Mouse (Mus musculus): ENCODE data around the gene Oxsm. TPM values are rescaled to one million over a fixed set of nuclear protein-coding genes. Genes with fewer than 3 reads are reported as not detected.

Oxsm gene
- polyA plus RNA-seq, 1 experiment, result 0.10 TPM

DNA sequence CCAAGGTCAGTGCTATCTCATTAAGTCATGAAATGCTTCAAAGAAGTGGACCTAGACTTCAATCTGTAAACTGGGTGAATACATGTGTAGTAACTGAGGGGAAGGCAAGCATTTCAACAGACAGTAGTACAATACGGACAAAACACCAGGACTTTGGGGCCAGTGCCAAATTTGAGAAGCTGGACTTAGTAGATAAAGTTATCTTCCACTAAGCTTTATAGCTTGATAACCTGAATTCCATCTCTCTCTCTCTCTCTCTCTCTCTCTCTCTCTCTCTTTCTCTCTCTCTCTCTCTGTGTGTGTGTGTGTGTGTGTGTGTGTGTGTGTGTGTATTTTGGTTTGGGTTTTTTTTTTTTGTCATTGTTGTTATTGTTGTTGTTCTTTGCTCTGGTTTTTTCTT lies 4.5 kb downstream of the Oxsm start:
- peaks cover 27% of the 10 kb centered on the region for H3K36me3 ChIP-seq (ENCODE audit: control insufficient read depth)
- H3K4me3 ChIP-seq (replicated peaks), result peak overlapping the region; percentile 45
- H3K9me3 ChIP-seq (ENCODE audit: control insufficient read depth, low read length), result no peaks in the 10 kb centered on the region
- TF ChIP-seq TAL1 (IDR thresholded peaks at IDR 0.05; ENCODE audit: low read length), result peak; percentile 40; the same call in 1 of the 3 replicates
- no peak for TF ChIP-seq GATA1 (IDR thresholded peaks at IDR 0.05; ENCODE audit: low read length)
- peaks cover 72% of the 10 kb centered on the region for H3K4me1 ChIP-seq (ENCODE audit: control insufficient read depth)
- H3K27me3 ChIP-seq (ENCODE audit: control insufficient read depth), result no peaks in the 10 kb centered on the region

DNA sequence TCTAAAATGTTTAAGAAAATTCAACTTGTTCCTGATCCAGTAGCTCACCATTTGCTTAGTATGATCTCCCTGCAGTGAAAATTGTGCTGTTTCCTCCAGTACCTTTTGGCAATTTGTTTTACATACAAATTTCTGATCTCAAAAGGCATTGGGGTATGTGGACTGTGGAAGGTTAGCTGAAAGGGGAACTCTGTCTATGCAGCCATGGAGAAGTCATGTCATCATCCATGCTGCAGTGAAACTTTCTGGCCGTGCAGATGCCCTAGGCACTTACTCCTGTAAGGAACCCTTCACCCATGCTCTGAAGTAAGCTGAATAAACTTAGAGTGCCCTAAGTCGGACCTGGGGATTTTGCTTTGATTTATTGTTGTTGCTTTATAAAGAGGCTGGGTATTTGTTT lies 5.2 kb downstream of the Oxsm start:
- Histone ChIP-seq H3K27me3 (ENCODE audit: control insufficient read depth) (no peaks in the 10 kb centered on the region), H3K4me1 (ENCODE audit: control insufficient read depth) (peaks cover 72% of the 10 kb centered on the region), H3K4me3 (replicated peaks) (peak overlapping the region; percentile 93), H3K36me3 (ENCODE audit: control insufficient read depth) (peaks cover 28% of the 10 kb centered on the region), H3K9me3 (ENCODE audit: control insufficient read depth, low read length) (no peaks in the 10 kb centered on the region)
- TF ChIP-seq TAL1 (IDR thresholded peaks at IDR 0.05; ENCODE audit: low read length), result no peak
- TF ChIP-seq GATA1 (IDR thresholded peaks at IDR 0.05; ENCODE audit: low read length), result no peak

DNA sequence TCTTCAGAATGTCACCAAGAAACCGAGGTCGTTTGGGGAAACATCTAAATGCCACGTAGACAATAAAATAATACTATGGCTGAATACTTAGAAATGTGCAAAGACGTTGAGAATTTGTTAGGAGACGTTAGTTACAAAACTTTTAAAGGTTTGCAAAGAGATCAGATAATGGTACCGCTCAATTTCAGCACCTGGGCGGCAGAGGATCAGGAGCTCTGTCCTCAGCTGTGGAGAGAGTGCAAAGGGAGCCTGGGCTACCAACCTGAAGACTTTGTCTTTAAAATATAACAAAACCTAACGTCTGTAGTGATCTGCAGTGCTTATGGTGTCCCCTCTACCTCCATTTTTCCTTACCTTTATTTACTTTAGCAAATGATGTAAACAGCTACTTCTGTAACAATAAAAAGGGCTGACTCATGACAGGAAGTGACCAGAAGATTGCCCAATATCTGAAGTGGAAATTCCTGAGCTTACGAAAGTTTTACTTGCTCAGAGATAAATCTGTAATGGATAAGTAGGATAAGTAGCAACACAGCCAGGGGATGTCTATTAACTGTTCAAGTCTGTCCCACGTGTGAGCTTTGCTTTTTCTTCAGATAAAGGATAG lies 5.9 kb downstream of the Oxsm start:
- no peak for TF ChIP-seq TAL1 (IDR thresholded peaks at IDR 0.05; ENCODE audit: low read length)
- TF ChIP-seq GATA1 (IDR thresholded peaks at IDR 0.05; ENCODE audit: low read length), result peak; percentile 85

DNA sequence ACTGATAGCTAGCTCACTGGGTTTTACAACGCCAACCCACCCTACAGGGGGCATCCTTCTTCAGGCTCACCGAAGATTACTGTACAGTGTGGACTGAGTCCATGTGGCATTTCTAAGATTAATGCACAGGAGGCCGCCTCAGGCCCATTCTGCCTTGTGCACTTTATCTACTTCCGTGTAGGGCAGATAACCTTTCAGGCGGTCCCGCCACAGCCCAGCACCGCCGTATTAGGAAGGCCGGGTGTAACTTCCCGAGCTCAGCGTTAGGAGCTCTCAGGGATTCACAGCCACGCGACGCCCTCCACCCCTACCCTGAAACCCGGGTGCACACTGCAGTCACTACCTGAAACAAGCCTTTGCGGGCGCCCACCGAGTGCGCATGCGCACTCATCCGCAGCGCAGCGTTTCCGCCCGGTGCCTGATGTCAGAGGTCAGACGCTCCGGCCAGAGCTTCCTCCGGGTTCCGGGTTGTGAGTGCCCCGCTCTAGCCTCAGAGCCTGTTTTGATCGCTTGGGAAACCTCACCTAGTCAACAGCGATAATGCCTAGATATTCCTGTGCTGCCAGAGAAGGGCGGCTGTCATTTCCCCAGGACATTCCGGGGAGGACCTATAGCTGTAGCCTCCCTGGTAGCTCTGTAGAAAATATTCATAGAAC lies 6.5 kb downstream of the Oxsm start:
- peak overlapping the region; percentile 93 for H3K4me3 ChIP-seq (replicated peaks)
- no peaks in the 10 kb centered on the region for H3K27me3 ChIP-seq (ENCODE audit: control insufficient read depth)
- peaks cover 28% of the 10 kb centered on the region for H3K36me3 ChIP-seq (ENCODE audit: control insufficient read depth)
- peaks cover 66% of the 10 kb centered on the region for H3K4me1 ChIP-seq (ENCODE audit: control insufficient read depth)
- H3K9me3 ChIP-seq (ENCODE audit: control insufficient read depth, low read length), result no peaks in the 10 kb centered on the region
- no peak for TF ChIP-seq TAL1 (IDR thresholded peaks at IDR 0.05; ENCODE audit: low read length)
- TF ChIP-seq GATA1 (IDR thresholded peaks at IDR 0.05; ENCODE audit: low read length), result peak; percentile 79

More for the DNA sequence above, 5.9 kb downstream of the Oxsm start:
- no peaks in the 10 kb centered on the region for H3K9me3 ChIP-seq (ENCODE audit: control insufficient read depth, low read length)
- no peaks in the 10 kb centered on the region for H3K27me3 ChIP-seq (ENCODE audit: control insufficient read depth)
- H3K36me3 ChIP-seq (ENCODE audit: control insufficient read depth), result peaks cover 28% of the 10 kb centered on the region
- H3K4me3 ChIP-seq (replicated peaks), result peak overlapping the region; percentile 93
- peaks cover 72% of the 10 kb centered on the region for H3K4me1 ChIP-seq (ENCODE audit: control insufficient read depth)

DNA sequence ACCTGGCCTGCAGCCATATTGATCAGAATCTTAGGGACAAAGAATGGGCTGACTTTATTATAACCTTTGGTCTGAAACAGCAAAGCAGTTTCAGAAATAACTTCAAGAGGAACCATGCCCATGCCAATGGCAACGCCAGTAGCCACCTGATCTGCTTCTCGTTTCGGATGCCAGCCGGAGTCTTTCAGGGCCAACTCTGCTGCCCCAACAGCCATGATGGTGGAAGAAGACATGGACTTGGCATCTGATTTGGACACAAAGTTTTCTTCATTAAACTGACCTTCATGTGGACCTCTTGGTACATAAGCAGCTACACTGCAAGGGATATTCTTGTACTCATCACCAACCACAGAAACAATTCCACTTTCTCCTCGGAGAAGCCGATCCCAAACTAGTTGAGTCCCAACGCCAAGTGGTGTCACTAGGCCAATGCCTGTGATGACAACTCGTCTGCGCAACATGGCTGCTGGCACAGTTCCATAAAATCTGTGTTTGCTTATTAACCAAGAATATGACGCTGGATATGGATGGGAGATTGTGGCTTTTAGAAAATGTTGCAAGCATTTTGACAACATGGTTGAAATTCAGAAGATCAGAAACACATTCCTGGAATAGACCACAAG lies 7.3 kb downstream of the Oxsm start:
- H3K4me1 ChIP-seq (ENCODE audit: control insufficient read depth), result peaks cover 59% of the 10 kb centered on the region

DNA sequence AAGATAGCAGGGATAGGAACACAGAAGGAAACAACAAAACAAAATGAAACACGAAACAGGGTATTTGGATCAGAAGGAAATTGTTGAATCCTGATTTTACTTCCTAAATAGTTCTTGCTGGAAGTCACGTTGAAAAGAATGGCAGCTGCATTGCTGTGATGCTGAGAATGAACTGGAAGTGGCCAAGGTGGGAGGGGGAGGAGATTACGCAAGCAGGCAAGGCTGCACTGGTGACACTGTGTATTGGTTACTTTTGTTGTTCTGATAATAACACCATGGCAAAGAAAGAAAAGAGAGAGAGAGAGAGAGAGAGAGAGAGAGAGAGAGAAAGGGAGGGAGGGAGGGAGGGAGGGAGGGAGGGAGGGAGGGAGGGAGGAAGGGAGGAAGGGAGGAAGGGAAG lies 13.1 kb downstream of the Oxsm start:
- Histone ChIP-seq H3K9me3 (ENCODE audit: control insufficient read depth, low read length) (peaks cover 7% of the 10 kb centered on the region), H3K36me3 (ENCODE audit: control insufficient read depth) (peaks cover 6% of the 10 kb centered on the region; the same call in 1 of the 2 replicates), H3K4me1 (ENCODE audit: control insufficient read depth) (peaks cover 7% of the 10 kb centered on the region), H3K4me3 (replicated peaks) (no peak overlapping the region), H3K27me3 (ENCODE audit: control insufficient read depth) (no peaks in the 10 kb centered on the region)
- no peak for TF ChIP-seq GATA1 (IDR thresholded peaks at IDR 0.05; ENCODE audit: low read length)
- TF ChIP-seq TAL1 (IDR thresholded peaks at IDR 0.05; ENCODE audit: low read length), result no peak

More for the DNA sequence above, 7.3 kb downstream of the Oxsm start:
- Histone ChIP-seq H3K9me3 (ENCODE audit: control insufficient read depth, low read length) (peaks cover 6% of the 10 kb centered on the region), H3K4me3 (replicated peaks) (peak overlapping the region; percentile 93), H3K27me3 (ENCODE audit: control insufficient read depth) (no peaks in the 10 kb centered on the region), H3K36me3 (ENCODE audit: control insufficient read depth) (peaks cover 26% of the 10 kb centered on the region)
- TF ChIP-seq GATA1 (IDR thresholded peaks at IDR 0.05; ENCODE audit: low read length) (no peak), TAL1 (IDR thresholded peaks at IDR 0.05; ENCODE audit: low read length) (no peak)

DNA sequence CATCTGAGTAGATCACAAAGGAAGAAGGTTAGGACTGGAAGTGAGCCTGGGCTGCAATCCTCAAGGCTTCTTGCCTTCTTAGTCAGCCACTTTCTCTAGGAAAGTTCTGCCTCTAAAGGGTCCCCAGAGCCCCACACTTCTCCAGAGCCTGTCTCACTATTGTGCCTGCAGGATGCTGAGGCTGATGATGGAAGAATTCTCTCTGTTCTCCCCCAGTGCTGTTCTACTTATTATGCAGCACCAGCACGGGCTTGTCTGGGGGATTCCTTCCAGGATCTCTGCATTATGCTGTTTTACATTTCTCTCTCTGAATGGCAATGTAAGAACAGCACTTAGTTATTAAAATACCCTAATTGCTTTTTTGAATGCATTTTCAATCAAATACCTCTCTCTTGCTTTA lies 16.1 kb downstream of the Oxsm start:
- Histone ChIP-seq H3K36me3 (ENCODE audit: control insufficient read depth) (no peaks in the 10 kb centered on the region), H3K4me1 (ENCODE audit: control insufficient read depth) (peaks cover 3% of the 10 kb centered on the region; the same call in 1 of the 2 replicates), H3K9me3 (ENCODE audit: control insufficient read depth, low read length) (peaks cover 7% of the 10 kb centered on the region), H3K27me3 (ENCODE audit: control insufficient read depth) (peaks cover 2% of the 10 kb centered on the region; the same call in 1 of the 2 replicates), H3K4me3 (replicated peaks) (no peak overlapping the region)
- TF ChIP-seq TAL1 (IDR thresholded peaks at IDR 0.05; ENCODE audit: low read length) (no peak), GATA1 (IDR thresholded peaks at IDR 0.05; ENCODE audit: low read length) (no peak)

DNA sequence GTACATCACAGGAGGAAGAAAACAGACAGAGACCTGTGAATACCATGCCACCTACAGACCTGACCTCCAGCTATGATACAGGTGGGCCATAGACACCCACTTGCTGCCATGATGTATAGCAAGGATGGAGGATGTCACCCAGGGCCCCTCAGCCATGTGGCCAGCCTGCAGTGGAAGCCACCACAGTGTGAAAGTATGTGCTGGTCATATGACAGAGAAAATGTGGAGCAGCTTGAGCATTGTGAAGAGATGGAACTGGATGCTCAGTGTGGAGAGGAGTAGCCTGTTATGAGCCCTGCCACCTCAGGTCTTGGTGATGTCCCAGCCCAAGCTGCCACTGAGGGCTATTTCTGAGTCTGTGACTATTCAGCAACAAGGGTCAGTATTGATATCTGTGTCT lies 19.0 kb downstream of the Oxsm start:
- H3K36me3 ChIP-seq (ENCODE audit: control insufficient read depth), result no peaks in the 10 kb centered on the region
- peaks cover 2% of the 10 kb centered on the region; the same call in 1 of the 2 replicates for H3K27me3 ChIP-seq (ENCODE audit: control insufficient read depth)
- H3K4me3 ChIP-seq (replicated peaks), result no peak overlapping the region
- TF ChIP-seq GATA1 (IDR thresholded peaks at IDR 0.05; ENCODE audit: low read length) (no peak), TAL1 (IDR thresholded peaks at IDR 0.05; ENCODE audit: low read length) (no peak)
- H3K9me3 ChIP-seq (ENCODE audit: control insufficient read depth, low read length), result no peaks in the 10 kb centered on the region
- H3K4me1 ChIP-seq (ENCODE audit: control insufficient read depth), result peaks cover 3% of the 10 kb centered on the region; the same call in 1 of the 2 replicates

DNA sequence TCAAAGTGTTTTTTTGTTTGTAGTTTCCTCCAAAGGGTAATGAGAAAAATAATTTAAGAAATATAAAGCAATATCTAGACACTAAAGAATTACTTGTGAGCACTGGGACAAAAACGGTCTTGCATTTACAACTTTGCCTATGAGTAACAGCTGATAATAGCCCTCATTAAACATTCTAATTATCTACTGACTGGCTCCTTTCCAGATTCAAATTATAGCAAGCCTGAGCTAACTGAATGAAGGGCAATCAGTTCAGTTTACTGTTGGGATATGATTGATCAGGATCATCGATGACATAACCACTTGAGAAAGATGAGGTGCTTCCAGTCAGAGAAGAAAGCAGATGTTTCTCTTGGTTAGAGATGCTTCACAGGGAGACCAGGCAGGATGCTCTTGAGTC lies 20.2 kb downstream of the Oxsm start:
- H3K4me3 ChIP-seq (replicated peaks), result no peak overlapping the region
- peaks cover 3% of the 10 kb centered on the region; the same call in 1 of the 2 replicates for H3K4me1 ChIP-seq (ENCODE audit: control insufficient read depth)
- H3K36me3 ChIP-seq (ENCODE audit: control insufficient read depth), result no peaks in the 10 kb centered on the region
- peaks cover 2% of the 10 kb centered on the region; the same call in 1 of the 2 replicates for H3K27me3 ChIP-seq (ENCODE audit: control insufficient read depth)
- H3K9me3 ChIP-seq (ENCODE audit: control insufficient read depth, low read length), result no peaks in the 10 kb centered on the region
- TF ChIP-seq GATA1 (IDR thresholded peaks at IDR 0.05; ENCODE audit: low read length), result no peak
- TF ChIP-seq TAL1 (IDR thresholded peaks at IDR 0.05; ENCODE audit: low read length), result no peak

Data from erythroblast, embryonic 14.5 days (primary cell).